Mouse (Mus musculus): ENCODE data around the gene Pxn. TPM values are rescaled to one million over a fixed set of nuclear protein-coding genes. Genes with fewer than 3 reads are reported as not detected.

Pxn gene
- polyA plus RNA-seq, 1 experiment from 2014 or later = 14.4 TPM

DNA sequence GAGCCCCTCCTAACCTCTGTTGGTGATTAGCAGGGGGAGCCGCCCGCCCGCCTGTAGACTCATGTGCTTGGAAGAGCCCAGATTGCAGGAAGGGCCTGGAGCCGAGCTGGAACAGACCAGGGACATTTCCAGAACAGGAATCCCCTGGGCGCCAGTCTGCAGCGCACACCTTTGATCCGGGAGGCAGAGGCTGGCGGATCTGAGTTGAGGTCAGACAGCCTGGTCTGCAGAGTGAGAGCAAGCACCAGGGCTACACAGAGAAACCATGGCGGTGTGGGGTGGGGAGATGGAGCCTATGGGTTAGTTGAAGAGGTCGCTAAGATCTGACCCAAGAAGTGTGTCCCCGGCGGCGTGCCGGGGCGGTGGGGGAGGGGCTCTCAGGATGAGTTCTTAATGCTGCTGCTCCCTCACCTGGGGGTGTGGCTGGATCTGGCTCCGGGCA lies 27.8 kb downstream of the Pxn start:
- peak overlapping the region; percentile 50 for H3K4me2 ChIP-seq
- no peaks in the 10 kb centered on the region for H3K36me3 ChIP-seq (ENCODE audit: control insufficient read depth, insufficient read depth, low read length)
- peak overlapping the region; percentile 23; the same call in 1 of the 2 replicates for H3K9ac ChIP-seq (ENCODE audit: low read depth, low read length)
- H3K27ac ChIP-seq (ENCODE audit: low read depth, low read length) = peak overlapping the region; percentile 64; the same call in 1 of the 2 replicates
- no peaks in the 10 kb centered on the region for H3K27me3 ChIP-seq (ENCODE audit: control insufficient read depth, insufficient read depth, low read length)
- no peaks in the 10 kb centered on the region for H3K9me3 ChIP-seq (replicated peaks; ENCODE audit: control insufficient read depth, low read length)
- H3K4me1 ChIP-seq (ENCODE audit: control insufficient read depth, insufficient read depth, low read length) = peaks cover 76% of the 10 kb centered on the region
- H3K4me3 ChIP-seq (ENCODE audit: low read depth, low read length) = 0 out of 2 replicates have a peak overlapping the region, but pooled peaks have one; percentile 18
- 7% methylated on average over 16 of the region's 16 CpGs for WGBS (ENCODE audit: insufficient replicate concordance)
- ATAC-seq (replicated peaks; ENCODE audit: insufficient number of reproducible peaks, low FRiP score, low TSS enrichment) = no peak

- no peak for ATAC-seq (replicated peaks; ENCODE audit: insufficient number of reproducible peaks, low FRiP score, low TSS enrichment)
- peak overlapping the region; percentile 50 for H3K4me2 ChIP-seq
Measured at GRCm38 (mm10) chr5:115534856-115535255, 28.4 kb downstream of the Pxn start.

DNA sequence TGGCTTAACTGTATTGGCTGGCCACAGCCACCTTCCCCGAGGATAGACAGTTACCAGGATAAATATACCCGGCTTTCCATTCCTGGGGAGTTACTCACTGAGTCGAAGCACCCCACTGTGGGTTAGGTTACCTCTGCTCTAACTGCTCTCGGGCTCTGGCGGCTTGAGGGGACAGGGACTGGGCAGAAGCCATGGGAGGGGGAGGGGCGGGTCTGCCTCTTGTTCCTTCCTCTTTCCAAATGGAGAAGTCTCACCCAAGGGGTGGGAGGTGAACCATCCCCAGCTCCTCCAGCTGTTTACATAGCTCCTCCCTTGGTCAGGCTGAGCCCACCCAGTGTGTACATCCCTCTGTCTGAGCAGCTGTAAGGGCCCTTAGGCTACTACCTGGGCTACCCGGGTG lies 29.2 kb downstream of the Pxn start:
- 30% methylated on average over 6 of the region's 7 CpGs for WGBS (ENCODE audit: insufficient replicate concordance)
- no peak overlapping the region for H3K9ac ChIP-seq (ENCODE audit: low read depth, low read length)
- H3K4me3 ChIP-seq (ENCODE audit: low read depth, low read length) = no peak overlapping the region
- no peak for ATAC-seq (replicated peaks; ENCODE audit: insufficient number of reproducible peaks, low FRiP score, low TSS enrichment)
- no peak overlapping the region for H3K27ac ChIP-seq (ENCODE audit: low read depth, low read length)
- no peak overlapping the region for H3K4me2 ChIP-seq
- peaks cover 62% of the 10 kb centered on the region for H3K4me1 ChIP-seq (ENCODE audit: control insufficient read depth, insufficient read depth, low read length)
- H3K27me3 ChIP-seq (ENCODE audit: control insufficient read depth, insufficient read depth, low read length) = no peaks in the 10 kb centered on the region
- no peaks in the 10 kb centered on the region for H3K9me3 ChIP-seq (replicated peaks; ENCODE audit: control insufficient read depth, low read length)
- H3K36me3 ChIP-seq (ENCODE audit: control insufficient read depth, insufficient read depth, low read length) = no peaks in the 10 kb centered on the region

More at GRCm38 (mm10) chr5:115534856-115535255, 28.4 kb downstream of the Pxn start:
- 29% methylated on average over 8 of the region's 8 CpGs for WGBS (ENCODE audit: insufficient replicate concordance)
- Histone ChIP-seq H3K9me3 (replicated peaks; ENCODE audit: control insufficient read depth, low read length) (no peaks in the 10 kb centered on the region), H3K36me3 (ENCODE audit: control insufficient read depth, insufficient read depth, low read length) (no peaks in the 10 kb centered on the region), H3K27me3 (ENCODE audit: control insufficient read depth, insufficient read depth, low read length) (no peaks in the 10 kb centered on the region), H3K27ac (ENCODE audit: low read depth, low read length) (peak overlapping the region; percentile 25; the same call in 1 of the 2 replicates), H3K4me1 (ENCODE audit: control insufficient read depth, insufficient read depth, low read length) (peaks cover 70% of the 10 kb centered on the region), H3K4me3 (ENCODE audit: low read depth, low read length) (no peak overlapping the region), H3K9ac (ENCODE audit: low read depth, low read length) (peak overlapping the region; percentile 54)

GRCm38 (mm10) chr5:115538017-115538692 lies 31.7 kb downstream of the Pxn start:
- Histone ChIP-seq H3K9ac (ENCODE audit: low read depth, low read length) (peak overlapping the region; percentile 34), H3K4me2 (no peak overlapping the region), H3K4me3 (ENCODE audit: low read depth, low read length) (no peak overlapping the region), H3K36me3 (ENCODE audit: control insufficient read depth, insufficient read depth, low read length) (no peaks in the 10 kb centered on the region), H3K4me1 (ENCODE audit: control insufficient read depth, insufficient read depth, low read length) (peaks cover 48% of the 10 kb centered on the region), H3K9me3 (replicated peaks; ENCODE audit: control insufficient read depth, low read length) (no peaks in the 10 kb centered on the region), H3K27ac (ENCODE audit: low read depth, low read length) (no peak overlapping the region), H3K27me3 (ENCODE audit: control insufficient read depth, insufficient read depth, low read length) (no peaks in the 10 kb centered on the region)
- 70% methylated on average over 13 of the region's 13 CpGs for WGBS (ENCODE audit: insufficient replicate concordance)
- ATAC-seq (replicated peaks; ENCODE audit: insufficient number of reproducible peaks, low FRiP score, low TSS enrichment) = no peak

- no peak overlapping the region for H3K4me2 ChIP-seq
Measured at GRCm38 (mm10) chr5:115538693-115539043, 32.2 kb downstream of the Pxn start.

GRCm38 (mm10) chr5:115542635-115543384 lies 36.3 kb downstream of the Pxn start:
- ATAC-seq (replicated peaks; ENCODE audit: insufficient number of reproducible peaks, low FRiP score, low TSS enrichment) = no peak
- Histone ChIP-seq H3K27ac (ENCODE audit: low read depth, low read length) (0 out of 2 replicates have a peak overlapping the region, but pooled peaks have one; percentile 30), H3K9me3 (replicated peaks; ENCODE audit: control insufficient read depth, low read length) (no peaks in the 10 kb centered on the region), H3K4me1 (ENCODE audit: control insufficient read depth, insufficient read depth, low read length) (peaks cover 47% of the 10 kb centered on the region), H3K27me3 (ENCODE audit: control insufficient read depth, insufficient read depth, low read length) (no peaks in the 10 kb centered on the region), H3K9ac (ENCODE audit: low read depth, low read length) (0 out of 2 replicates have a peak overlapping the region, but pooled peaks have one; percentile 29), H3K4me2 (peak overlapping the region; percentile 38), H3K36me3 (ENCODE audit: control insufficient read depth, insufficient read depth, low read length) (peaks cover 11% of the 10 kb centered on the region; the same call in 1 of the 2 replicates), H3K4me3 (ENCODE audit: low read depth, low read length) (no peak overlapping the region)
- WGBS (ENCODE audit: insufficient replicate concordance) = 60% methylated on average over 19 of the region's 19 CpGs

More at GRCm38 (mm10) chr5:115538693-115539043, 32.2 kb downstream of the Pxn start:
- Histone ChIP-seq H3K27ac (ENCODE audit: low read depth, low read length) (no peak overlapping the region), H3K9ac (ENCODE audit: low read depth, low read length) (0 out of 2 replicates have a peak overlapping the region, but pooled peaks have one; percentile 0), H3K36me3 (ENCODE audit: control insufficient read depth, insufficient read depth, low read length) (no peaks in the 10 kb centered on the region), H3K9me3 (replicated peaks; ENCODE audit: control insufficient read depth, low read length) (no peaks in the 10 kb centered on the region), H3K4me1 (ENCODE audit: control insufficient read depth, insufficient read depth, low read length) (peaks cover 48% of the 10 kb centered on the region), H3K27me3 (ENCODE audit: control insufficient read depth, insufficient read depth, low read length) (no peaks in the 10 kb centered on the region), H3K4me3 (ENCODE audit: low read depth, low read length) (no peak overlapping the region)
- WGBS (ENCODE audit: insufficient replicate concordance) = 1% methylated on average over 12 of the region's 12 CpGs
- 0 out of 2 replicates have a peak, but pooled peaks have one; percentile 62 for ATAC-seq (replicated peaks; ENCODE audit: insufficient number of reproducible peaks, low FRiP score, low TSS enrichment)

DNA sequence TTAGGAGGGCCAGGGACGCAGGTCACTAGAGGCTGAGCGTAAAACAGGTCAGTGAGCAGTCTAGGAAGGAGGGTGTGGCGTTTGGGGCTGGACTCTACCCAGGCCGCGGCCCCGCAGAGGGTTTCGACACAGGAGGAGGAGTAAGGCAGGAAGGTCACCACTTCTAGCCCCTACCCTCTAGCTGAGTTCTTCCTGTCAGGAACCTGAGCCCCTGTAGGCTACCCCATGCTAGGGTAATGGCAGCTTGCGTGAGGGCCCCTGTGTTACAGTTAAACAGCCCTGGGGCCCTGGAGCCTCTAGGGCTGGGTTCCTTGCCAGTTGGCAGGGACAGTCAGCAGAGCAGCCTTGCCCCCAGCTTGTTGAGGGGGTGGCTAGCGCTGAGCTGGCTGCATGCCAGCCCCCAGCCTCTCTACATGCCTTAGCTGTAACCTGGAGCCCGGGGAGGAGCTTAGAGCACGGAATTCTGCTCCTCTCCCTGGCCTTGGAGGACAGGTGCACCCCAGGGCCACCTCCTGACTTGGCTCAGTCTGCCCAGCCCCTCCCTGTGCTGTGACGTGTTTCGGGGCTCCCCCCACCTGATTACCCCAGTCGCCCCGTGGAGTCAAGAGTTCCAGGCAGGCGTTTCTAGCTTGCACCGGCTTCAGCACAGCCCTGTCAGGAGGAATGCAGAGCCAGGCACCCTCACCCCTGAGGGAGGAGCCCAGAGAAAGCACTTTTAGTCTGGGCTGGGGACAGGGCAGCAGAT lies 37.2 kb downstream of the Pxn start:
- Histone ChIP-seq H3K4me3 (ENCODE audit: low read depth, low read length) (no peak overlapping the region), H3K27ac (ENCODE audit: low read depth, low read length) (peak overlapping the region; percentile 51), H3K27me3 (ENCODE audit: control insufficient read depth, insufficient read depth, low read length) (no peaks in the 10 kb centered on the region), H3K9ac (ENCODE audit: low read depth, low read length) (no peak overlapping the region; the same call in none of the 2 replicates), H3K36me3 (ENCODE audit: control insufficient read depth, insufficient read depth, low read length) (peaks cover 12% of the 10 kb centered on the region), H3K4me2 (peak overlapping the region; percentile 38), H3K4me1 (ENCODE audit: control insufficient read depth, insufficient read depth, low read length) (peaks cover 39% of the 10 kb centered on the region), H3K9me3 (replicated peaks; ENCODE audit: control insufficient read depth, low read length) (no peaks in the 10 kb centered on the region)
- ATAC-seq (replicated peaks; ENCODE audit: insufficient number of reproducible peaks, low FRiP score, low TSS enrichment) = peak; percentile 65
- 59% methylated on average over 17 of the region's 17 CpGs for WGBS (ENCODE audit: insufficient replicate concordance)

DNA sequence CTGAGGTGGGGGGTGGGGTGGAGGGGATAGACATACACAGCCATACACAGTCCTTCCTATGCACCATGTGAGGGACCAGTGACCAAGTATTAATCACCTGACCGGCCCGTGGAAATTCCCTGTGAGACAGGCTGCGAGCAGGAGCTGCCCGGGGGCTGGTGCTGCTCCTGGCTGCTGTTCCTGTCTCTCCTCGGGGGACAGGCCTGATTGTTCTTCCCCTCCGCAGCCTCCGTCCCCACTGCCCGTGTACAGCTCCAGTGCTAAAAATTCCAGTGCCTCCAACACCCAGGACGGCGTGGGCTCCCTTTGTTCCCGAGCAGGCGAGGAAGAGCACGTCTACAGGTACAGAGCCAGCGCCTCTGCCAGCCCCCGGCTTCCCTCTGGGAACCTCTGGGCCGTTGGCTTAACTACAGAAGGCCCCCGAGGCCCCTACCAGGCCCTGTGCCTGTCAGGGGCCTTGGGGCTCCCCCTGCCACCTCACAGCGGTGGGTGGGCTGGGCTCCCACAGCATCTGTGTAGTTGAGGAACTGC lies 38.2 kb downstream of the Pxn start:
- H3K4me3 ChIP-seq (ENCODE audit: low read depth, low read length) = no peak overlapping the region
- no peaks in the 10 kb centered on the region for H3K27me3 ChIP-seq (ENCODE audit: control insufficient read depth, insufficient read depth, low read length)
- no peak overlapping the region for H3K27ac ChIP-seq (ENCODE audit: low read depth, low read length)
- 59% methylated on average over 18 of the region's 18 CpGs for WGBS (ENCODE audit: insufficient replicate concordance)
- peaks cover 16% of the 10 kb centered on the region for H3K36me3 ChIP-seq (ENCODE audit: control insufficient read depth, insufficient read depth, low read length)
- ATAC-seq (replicated peaks; ENCODE audit: insufficient number of reproducible peaks, low FRiP score, low TSS enrichment) = no peak
- H3K4me2 ChIP-seq = no peak overlapping the region
- no peak overlapping the region for H3K9ac ChIP-seq (ENCODE audit: low read depth, low read length)
- H3K4me1 ChIP-seq (ENCODE audit: control insufficient read depth, insufficient read depth, low read length) = peaks cover 39% of the 10 kb centered on the region
- no peaks in the 10 kb centered on the region for H3K9me3 ChIP-seq (replicated peaks; ENCODE audit: control insufficient read depth, low read length)

Measured in heart, embryonic 11.5 days (tissue).